Mouse (Mus musculus) liver, embryonic 16.5 days (tissue): ENCODE data around the gene Arhgap31. TPM values are rescaled to one million over a fixed set of nuclear protein-coding genes. Genes with fewer than 3 reads are reported as not detected.

ENCODE experiments used
- ATAC-seq: fragments of 200-750 bp; cut with Nextera tagmentation; 2 replicates; pipeline ENCODE4 v1.8.0; 2017; ENCODE audit warnings: low read depth, mild to moderate bottlenecking, moderate number of reproducible peaks, moderate library complexity
- H3K27ac ChIP-seq: fragments of 300-500 bp; sonication (generic); 2 replicates; pipeline ENCODE4 v1.5.1; 2014; ENCODE audit warnings: mild to moderate bottlenecking, low read length
- H3K27me3 ChIP-seq: fragments of 300-500 bp; sonication (generic); 2 replicates; pipeline ENCODE4 v1.6.1; 2014; ENCODE audit warnings: low read depth, low read length, mixed read lengths; ENCODE audit not compliant: control insufficient read depth, insufficient read depth
- H3K36me3 ChIP-seq: fragments of 300-500 bp; sonication (generic); 2 replicates; pipeline ENCODE4 v1.6.1; 2014; ENCODE audit warnings: mild to moderate bottlenecking; ENCODE audit not compliant: control insufficient read depth, insufficient read depth
- H3K4me1 ChIP-seq: fragments of 300-500 bp; sonication (generic); 2 replicates; pipeline ENCODE4 v1.6.1; 2014; ENCODE audit warnings: low read depth, low read length, mixed read lengths; ENCODE audit not compliant: control insufficient read depth
- H3K4me2 ChIP-seq: fragments of 300-500 bp; sonication (generic); 2 replicates; pipeline ENCODE4 v1.6.1; 2014; ENCODE audit warnings: low read depth, low read length, mixed read lengths
- H3K4me3 ChIP-seq: fragments of 300-500 bp; sonication (generic); 2 replicates; pipeline ENCODE4 v1.5.1; 2014; ENCODE audit warnings: low read depth, mild to moderate bottlenecking, low read length
- H3K9ac ChIP-seq: fragments of 300-500 bp; sonication (generic); 2 replicates; pipeline ENCODE4 v1.6.1; 2014; ENCODE audit warnings: low read depth, low read length
- H3K9me3 ChIP-seq: fragments of 300-500 bp; sonication (generic); replicated peaks from 2 replicates; pipeline ENCODE4 v1.6.1; 2016; ENCODE audit warnings: low read length; ENCODE audit not compliant: control insufficient read depth
- WGBS: fragments of 180-500 bp; shearing (Covaris S2); extraction: QIAGEN DNeasy Blood & Tissue Kit; methylation state at CpG from one replicate; pipeline ENCODE4 v1.1.7; 2014; ENCODE audit not compliant: insufficient replicate concordance; 5-methylcytosine and 5-hydroxymethylcytosine counted together
- polyA plus RNA-seq: library from polyadenylated mRNA; unstranded; fragments of >200 nt; fragmentation: Nextera tagmentation; extraction: Ambion mirVana; gene quantifications from 2 replicates; pipeline ENCODE4 v1.2.1, GENCODE M21; 2015

Arhgap31 gene
- polyA plus RNA-seq, 1 experiment from 2014 or later = 1.7 TPM

DNA sequence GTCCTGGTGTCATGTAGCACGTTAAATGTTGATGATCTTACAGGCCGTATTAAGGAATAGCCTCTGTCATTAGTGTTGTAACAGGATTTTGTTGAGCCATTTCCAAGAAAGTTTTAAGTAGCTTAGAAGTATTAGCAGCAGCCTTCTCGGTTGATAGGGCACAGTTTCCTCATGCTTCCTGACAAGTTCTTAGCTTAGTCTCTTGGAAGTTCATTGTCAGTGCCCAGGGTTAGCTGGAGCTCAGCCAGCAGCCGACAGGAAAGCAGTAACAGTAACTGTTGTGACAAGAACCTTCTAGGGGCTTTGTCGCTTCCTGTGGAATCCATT is 43.1 kb upstream of the Arhgap31 start:
- Histone ChIP-seq H3K36me3 (no peaks in the 10 kb centered on the region), H3K9me3 (no peaks in the 10 kb centered on the region), H3K4me2 (no peak overlapping the region), H3K4me3 (no peak overlapping the region), H3K27me3 (peaks cover 6% of the 10 kb centered on the region; the same call in 1 of the 2 replicates), H3K27ac (no peak overlapping the region), H3K9ac (no peak overlapping the region), H3K4me1 (peaks cover 2% of the 10 kb centered on the region; the same call in 1 of the 2 replicates)
- no peak for ATAC-seq
- 27% methylated on average over 5 of the region's 5 CpGs for WGBS

DNA sequence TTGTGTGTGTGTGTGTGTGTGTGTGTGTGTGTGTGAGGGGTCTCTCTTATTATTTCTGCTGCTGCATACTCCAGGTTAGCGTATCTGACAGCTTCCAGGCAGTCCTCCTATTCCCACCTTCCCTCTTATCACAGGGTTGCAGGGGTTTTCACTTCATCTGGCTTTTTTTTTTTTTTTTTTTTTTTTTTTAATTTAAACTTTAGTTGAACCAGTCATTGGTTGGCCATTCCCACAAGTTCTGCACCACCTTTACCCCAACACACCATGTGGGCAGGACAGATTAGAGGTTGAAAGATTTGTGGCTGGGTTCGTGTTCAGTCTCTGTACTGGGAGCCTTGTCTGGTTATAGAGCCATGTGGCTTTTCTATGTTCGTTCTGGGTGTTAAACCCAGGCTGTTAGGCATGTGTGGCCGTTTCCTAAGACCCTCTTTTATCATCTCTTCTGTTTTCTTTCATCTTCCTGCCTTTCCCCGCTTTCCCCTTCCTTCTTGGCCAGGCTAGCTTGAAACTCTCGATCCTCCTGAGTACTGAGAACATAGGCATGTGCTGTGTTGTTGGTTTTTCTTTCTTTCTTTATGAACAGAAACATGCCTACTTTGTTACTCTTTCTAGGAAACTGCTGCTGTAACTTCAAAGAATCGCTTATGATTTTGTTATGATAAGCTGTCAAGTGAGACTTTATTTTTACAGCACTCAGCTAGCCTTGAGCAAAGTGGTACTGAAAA is 42.5 kb upstream of the Arhgap31 start:
- ATAC-seq = peak; percentile 74
- H3K27me3 ChIP-seq = peaks cover 6% of the 10 kb centered on the region; the same call in 1 of the 2 replicates
- H3K4me2 ChIP-seq = no peak overlapping the region; the same call in 1 of the 2 replicates
- no peak overlapping the region for H3K9ac ChIP-seq
- peak overlapping the region; percentile 18; the same call in 1 of the 2 replicates for H3K27ac ChIP-seq
- H3K4me3 ChIP-seq = no peak overlapping the region
- 19% methylated on average over 7 of the region's 7 CpGs for WGBS
- peaks cover 2% of the 10 kb centered on the region; the same call in 1 of the 2 replicates for H3K4me1 ChIP-seq
- no peaks in the 10 kb centered on the region for H3K36me3 ChIP-seq
- H3K9me3 ChIP-seq = no peaks in the 10 kb centered on the region

DNA sequence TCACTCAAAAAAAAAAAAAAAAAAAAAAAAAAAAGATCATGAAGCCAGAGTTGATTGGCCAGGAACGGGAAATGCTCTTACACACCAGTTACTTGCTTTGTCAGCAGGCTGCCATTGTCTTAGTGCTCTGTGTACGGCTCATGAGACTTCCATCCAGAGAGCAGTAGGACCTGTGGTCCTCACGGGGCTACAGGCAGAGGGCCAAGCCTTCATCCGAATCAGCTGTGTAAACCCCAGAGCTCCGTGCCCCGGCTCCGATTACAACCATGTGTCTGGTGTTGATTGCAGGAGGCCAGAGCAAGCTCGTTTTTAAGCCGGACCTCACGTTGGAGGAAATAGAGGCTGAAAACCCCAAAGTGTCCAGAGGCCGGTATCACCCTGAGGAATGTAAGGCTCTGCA is 40.6 kb upstream of the Arhgap31 start:
- peaks cover 2% of the 10 kb centered on the region; the same call in 1 of the 2 replicates for H3K4me1 ChIP-seq
- H3K4me2 ChIP-seq = no peak overlapping the region
- peaks cover 9% of the 10 kb centered on the region; the same call in 1 of the 2 replicates for H3K27me3 ChIP-seq
- H3K9me3 ChIP-seq = no peaks in the 10 kb centered on the region
- H3K9ac ChIP-seq = no peak overlapping the region
- no peak for ATAC-seq
- no peak overlapping the region for H3K4me3 ChIP-seq
- H3K36me3 ChIP-seq = no peaks in the 10 kb centered on the region
- 72% methylated on average over 11 of the region's 11 CpGs for WGBS
- H3K27ac ChIP-seq = no peak overlapping the region

DNA sequence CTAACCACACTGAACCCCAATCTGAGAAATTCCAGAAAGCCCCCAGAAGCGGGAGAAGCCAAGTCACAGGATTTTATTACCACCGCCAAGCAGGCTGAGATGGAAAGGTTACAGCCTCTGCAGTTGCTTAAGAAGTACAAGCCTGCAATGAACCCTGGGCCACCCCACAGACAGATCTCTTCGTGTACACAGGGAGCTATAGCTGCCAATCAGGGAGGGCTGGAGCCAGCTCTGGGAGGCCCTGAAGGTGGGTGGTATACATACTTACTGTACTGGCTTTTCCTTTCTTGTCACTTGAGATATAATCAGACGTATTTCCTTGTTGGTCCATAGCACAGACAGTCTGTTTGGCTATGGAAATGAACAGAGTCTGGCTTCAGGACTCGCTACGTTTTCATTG is 37.7 kb upstream of the Arhgap31 start:
- no peak overlapping the region for H3K9ac ChIP-seq
- H3K4me2 ChIP-seq = no peak overlapping the region
- WGBS = 55% methylated on average over 6 of the region's 6 CpGs
- H3K9me3 ChIP-seq = no peaks in the 10 kb centered on the region
- no peak overlapping the region for H3K4me3 ChIP-seq
- H3K27me3 ChIP-seq = peaks cover 10% of the 10 kb centered on the region; the same call in 1 of the 2 replicates
- H3K27ac ChIP-seq = no peak overlapping the region
- H3K4me1 ChIP-seq = peaks cover 2% of the 10 kb centered on the region; the same call in 1 of the 2 replicates
- ATAC-seq = no peak
- H3K36me3 ChIP-seq = no peaks in the 10 kb centered on the region

DNA sequence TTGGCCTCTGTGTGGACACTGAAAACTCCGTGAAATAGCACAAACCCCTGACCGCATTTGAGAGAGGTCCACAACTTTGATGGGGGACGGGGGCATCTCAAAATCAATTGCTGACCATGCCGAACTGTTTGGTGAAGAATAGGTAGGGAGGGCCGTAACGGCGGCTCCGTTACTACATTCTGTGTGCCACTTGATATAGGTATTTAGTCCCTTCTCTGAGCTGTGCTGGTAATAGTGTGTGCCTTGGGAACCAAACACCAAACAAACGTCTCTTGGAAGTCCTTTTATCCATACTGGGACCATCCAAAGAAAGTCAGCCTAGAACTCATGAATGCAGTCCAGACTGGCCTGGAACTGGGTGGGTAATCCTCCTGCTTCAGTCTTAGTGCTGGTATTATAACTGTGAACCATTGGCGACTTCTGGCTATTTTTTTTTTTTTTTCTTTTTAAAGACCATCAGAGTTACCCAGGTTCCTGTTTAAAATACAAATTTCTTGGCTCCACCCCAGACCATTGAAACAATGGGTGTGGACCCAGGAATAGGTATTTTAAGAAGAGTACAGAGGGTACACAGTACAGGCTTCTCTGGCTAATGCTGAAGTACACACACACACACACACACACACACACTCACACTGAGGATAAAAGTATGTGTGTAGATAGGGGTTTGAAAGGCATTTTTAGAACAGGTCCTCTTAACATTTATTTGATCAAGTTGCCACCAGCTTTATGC is 31.0 kb upstream of the Arhgap31 start:
- no peak overlapping the region for H3K4me3 ChIP-seq
- no peaks in the 10 kb centered on the region for H3K36me3 ChIP-seq
- no peak for ATAC-seq
- no peak overlapping the region for H3K27ac ChIP-seq
- H3K4me1 ChIP-seq = no peaks in the 10 kb centered on the region
- H3K9me3 ChIP-seq = no peaks in the 10 kb centered on the region
- H3K27me3 ChIP-seq = peaks cover 36% of the 10 kb centered on the region
- H3K9ac ChIP-seq = no peak overlapping the region
- WGBS = 60% methylated on average over 10 of the region's 10 CpGs
- H3K4me2 ChIP-seq = no peak overlapping the region

DNA sequence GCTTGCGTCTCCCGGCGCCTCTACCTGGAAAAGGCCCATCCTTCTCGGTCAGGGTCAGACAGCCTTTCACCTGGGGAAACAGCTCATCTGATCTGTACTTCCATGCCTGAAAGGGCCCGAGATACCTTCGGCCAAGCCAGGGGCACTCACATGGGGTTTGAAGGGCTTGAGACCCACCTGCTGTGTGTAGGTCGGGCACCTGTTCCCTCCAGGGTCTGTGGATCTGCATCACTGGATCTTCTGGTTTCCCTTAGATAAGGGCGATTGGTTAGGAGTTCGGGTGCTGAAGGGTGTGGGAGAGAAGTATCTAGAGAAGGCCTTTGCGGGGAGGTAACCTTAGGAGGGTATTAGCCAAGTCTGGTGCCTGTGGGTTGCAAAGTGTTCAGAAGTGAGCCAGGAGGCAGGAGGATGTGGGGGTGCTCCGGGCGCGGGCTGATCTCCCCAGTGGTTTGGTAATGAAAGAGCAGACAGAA is 29.6 kb upstream of the Arhgap31 start:
- Histone ChIP-seq H3K27me3 (peaks cover 32% of the 10 kb centered on the region), H3K9ac (no peak overlapping the region), H3K4me2 (peak overlapping the region; percentile 53), H3K4me1 (no peaks in the 10 kb centered on the region), H3K4me3 (peak overlapping the region; percentile 55), H3K27ac (no peak overlapping the region), H3K36me3 (no peaks in the 10 kb centered on the region), H3K9me3 (no peaks in the 10 kb centered on the region)
- WGBS = 0% methylated on average over 13 of the region's 13 CpGs
- ATAC-seq = no peak

DNA sequence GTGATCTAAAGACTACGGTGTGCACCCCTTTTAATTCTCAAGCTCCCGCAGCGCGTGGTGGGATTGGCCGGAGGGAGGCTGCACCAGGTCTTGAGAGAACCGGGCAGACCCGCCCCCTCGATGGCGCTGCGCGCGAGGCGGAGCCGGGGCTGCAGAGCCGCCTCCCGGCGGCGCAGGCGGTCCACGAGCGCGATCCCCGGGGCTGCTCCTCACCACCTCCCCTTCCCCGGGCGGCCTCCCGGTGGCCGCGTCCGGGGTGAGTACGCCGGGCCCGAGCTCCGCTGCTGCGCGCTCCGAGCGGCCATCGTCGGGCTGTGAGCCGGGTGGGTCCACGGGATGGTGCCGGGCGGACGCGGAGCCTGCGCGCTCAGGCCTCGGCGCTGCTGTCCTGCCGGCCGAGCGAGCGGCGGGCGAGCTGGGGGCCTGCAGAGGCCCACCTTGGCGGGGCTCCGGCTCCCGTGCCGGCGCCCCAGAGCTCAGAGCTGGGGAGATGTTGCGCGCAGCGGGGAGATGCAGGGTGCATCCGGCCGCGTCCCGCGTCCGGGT is 29.1 kb upstream of the Arhgap31 start, which contains the start of gene B4galt4:
TSS of gene B4galt4 (plus strand) at position 152 of the 546 bp plus-strand sequence.
- peak; percentile 54 for ATAC-seq
- no peak within 1 kb of the TSS for H3K9ac ChIP-seq

DNA sequence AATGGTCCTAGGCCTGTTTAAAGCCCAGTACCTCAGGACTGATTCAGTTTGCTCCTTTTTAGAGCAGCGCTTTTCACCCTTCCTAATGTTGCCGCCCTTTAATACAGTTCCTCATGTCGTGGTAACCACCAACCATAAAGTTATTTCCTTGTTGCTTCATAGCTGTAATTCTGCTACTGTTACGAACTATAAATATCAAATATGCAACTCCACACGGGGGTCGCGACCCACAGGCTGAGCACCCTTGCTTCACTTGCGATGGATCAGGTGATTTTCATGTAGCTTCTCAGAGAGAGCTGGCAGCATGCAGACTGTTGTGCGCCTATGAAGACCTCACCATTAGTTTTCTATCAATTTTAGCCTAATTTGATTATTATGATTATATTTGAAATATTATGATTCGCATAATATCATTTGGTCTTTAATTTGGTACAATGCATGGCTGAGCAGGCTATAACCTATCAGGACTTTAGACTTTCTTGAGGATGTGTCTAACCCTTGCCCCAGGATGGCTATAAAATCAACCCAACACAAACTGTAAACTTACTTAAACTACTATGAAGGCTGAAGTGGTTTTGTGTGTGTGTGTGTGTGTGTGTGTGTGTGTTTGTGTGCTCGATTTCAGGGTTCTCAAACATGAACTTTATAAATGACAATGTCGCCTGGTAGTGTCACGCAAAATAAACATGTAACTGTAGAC is 28.3 kb upstream of the Arhgap31 start:
- H3K27me3 ChIP-seq = peaks cover 32% of the 10 kb centered on the region
- no peaks in the 10 kb centered on the region for H3K4me1 ChIP-seq
- H3K9ac ChIP-seq = no peak overlapping the region
- H3K4me2 ChIP-seq = peak overlapping the region; percentile 53; the same call in 1 of the 2 replicates
- H3K36me3 ChIP-seq = no peaks in the 10 kb centered on the region
- no peaks in the 10 kb centered on the region for H3K9me3 ChIP-seq
- whole genome bisulfite sequencing = 56% methylated on average over 13 of the region's 13 CpGs
- no peak overlapping the region for H3K4me3 ChIP-seq
- H3K27ac ChIP-seq = no peak overlapping the region
- ATAC-seq = no peak

More for the DNA sequence above, 29.1 kb upstream of the Arhgap31 start, which contains the start of gene B4galt4:
- H3K4me3 ChIP-seq = peak within 1 kb of the TSS; percentile 55
- H3K4me2 ChIP-seq = peak within 1 kb of the TSS; percentile 53
- no peak within 1 kb of the TSS for H3K27ac ChIP-seq
- H3K27me3 ChIP-seq = peaks cover 32% of the 10 kb centered on the region
- H3K4me1 ChIP-seq = no peaks in the 10 kb centered on the region
- H3K36me3 ChIP-seq = no peaks in the 10 kb centered on the region
- no peaks in the 10 kb centered on the region for H3K9me3 ChIP-seq
- under 1% methylated on average over 69 of the region's 69 CpGs for WGBS
